Mouse (Mus musculus): ENCODE data around the gene 1500009C09Rik.

Gene 1500009C09Rik

DNA sequence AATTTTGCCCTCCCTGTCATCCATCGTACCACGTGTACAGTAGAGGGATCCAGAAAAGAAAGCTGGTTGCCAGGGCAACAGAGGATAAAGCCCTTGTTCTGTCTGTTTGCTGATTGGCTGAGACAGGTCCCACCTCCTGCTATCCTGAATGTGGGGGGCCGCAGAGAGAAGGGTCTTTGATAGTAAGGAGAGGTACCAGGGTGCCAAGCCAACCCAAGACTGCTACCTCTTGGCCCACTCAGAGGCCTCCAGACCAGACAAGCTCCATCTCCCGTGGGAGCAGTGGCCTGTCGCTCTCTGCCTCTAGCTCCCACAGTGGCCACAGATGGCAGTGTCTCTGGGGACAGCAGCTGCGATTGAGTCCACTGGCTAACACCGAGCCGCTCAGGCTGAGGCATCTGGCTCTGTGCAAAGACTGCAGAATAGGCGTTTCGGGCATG lies 3.8 kb downstream of the 1500009C09Rik start:
- DNase-seq = peak; percentile 88

GRCm38 (mm10) chr15:82259510-82259909 lies 7.3 kb downstream of the 1500009C09Rik start:
- peak; percentile 66 for DNase-seq

DNA sequence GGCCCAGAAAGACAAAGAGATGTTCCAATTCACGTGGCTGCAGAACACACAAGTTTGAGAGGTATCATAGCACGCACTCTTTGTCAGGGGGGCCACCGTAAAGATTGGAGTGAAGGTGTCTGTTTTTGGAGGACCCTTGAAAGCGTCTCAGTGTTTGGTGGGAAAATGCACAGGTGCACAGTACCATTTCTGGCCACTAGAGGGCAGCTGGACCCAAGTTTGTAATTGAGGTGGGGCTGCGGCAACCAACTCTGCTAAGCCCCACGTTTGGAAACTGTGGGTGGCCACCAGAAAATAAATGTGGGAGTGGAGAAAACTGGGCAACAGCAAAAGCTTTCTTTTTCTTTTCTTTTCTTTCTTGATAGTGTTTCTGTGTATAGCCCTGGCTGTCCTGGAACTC lies 14.2 kb downstream of the 1500009C09Rik start:
- peak; percentile 83 for DNase-seq

DNA sequence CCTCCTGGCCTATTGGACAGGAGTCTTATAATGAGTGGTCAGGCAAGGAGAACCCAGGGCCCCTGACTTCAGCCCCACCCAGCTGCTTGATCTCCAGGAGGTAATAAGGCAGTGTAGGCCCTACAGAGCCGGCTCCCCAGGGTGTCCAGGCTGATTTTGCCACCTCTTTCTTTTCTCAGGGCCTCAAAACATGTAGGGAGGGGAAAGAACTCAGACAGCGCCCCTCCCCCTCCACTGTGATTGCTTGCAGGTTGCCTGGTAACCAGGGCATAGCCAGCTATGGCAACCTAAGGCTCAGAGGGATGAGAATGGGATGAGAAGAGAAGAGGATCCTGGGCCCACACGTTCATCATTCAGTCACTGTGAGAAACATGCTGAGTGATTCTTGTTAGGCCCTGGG lies 16.0 kb downstream of the 1500009C09Rik start:
- peak; percentile 51 for DNase-seq

DNA sequence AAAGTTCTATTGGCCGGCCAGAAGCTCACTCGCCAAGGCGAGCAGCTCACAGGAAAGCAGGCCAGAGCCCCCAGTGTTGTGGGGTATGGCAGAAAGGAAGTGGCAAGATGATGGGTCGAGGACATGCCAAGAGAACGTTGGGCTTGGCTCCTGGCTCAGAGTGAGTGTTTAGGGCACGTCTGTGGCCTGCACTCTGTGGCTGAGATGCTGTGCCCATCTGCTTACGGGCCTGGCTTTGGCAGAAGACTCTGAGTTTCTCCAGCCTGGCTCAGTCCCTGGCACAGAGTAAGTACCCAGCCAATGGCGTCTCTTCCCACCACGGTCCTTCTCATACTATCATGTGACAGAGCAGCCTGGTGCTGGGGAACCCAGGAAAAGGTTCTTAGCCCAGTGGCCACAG lies 16.6 kb downstream of the 1500009C09Rik start:
- peak; percentile 85 for DNase-seq

DNA sequence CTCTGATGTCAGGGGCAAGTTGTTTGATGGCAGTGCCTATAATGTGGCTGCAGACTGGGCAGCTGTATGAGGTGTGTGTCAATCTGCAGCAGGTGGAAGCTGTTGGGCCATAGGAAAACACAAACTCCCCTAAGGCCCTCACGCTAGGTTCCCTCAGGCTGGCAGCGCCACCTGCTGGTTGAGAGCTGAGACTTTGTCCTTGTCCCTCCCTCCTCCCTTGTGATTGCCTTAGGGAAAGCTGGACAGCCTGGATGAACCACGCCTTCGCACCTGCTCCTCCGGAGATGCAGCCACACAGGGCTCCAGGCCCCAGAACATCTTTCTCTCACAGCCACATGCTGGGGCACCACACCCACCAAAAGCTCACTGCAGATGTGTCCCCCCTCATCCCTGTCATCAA lies 19.0 kb downstream of the 1500009C09Rik start:
- DNase-seq = peak; percentile 89

DNA sequence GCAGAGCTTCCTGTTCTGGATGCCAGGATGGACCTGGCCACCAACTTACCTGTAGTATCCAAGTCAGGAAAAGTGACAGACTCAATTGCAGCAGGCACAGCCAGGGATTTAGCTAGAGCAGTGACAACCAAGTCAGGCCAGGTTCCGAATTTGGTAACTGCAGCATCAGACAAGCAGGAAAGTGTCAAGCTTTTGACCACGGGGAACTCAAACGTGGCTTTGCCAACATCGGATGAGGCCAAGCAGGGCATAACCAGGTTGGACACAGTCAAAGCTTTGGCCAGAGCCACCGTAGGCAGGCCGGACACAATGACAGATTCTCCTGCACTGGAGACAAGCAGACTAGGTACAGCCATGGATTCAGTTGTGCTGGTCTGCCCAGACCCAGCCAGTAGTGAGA lies 20.1 kb downstream of the 1500009C09Rik start:
- DNase-seq = peak; percentile 71

GRCm38 (mm10) chr15:82274593-82274926 lies 22.4 kb downstream of the 1500009C09Rik start, which contains the start of gene Sept3:
TSS of gene Sept3 (plus strand) at chr15:82274893.
- DNase-seq = no peak

- DNase-seq = peak; percentile 84
These were observed 23.0 kb downstream of the 1500009C09Rik start for GRCm38 (mm10) chr15:82274927-82275901.

- peak; percentile 94 for DNase-seq
These were observed 25.4 kb downstream of the 1500009C09Rik start for GRCm38 (mm10) chr15:82277591-82277990.

- DNase-seq = peak; percentile 46
These were observed 28.4 kb downstream of the 1500009C09Rik start for GRCm38 (mm10) chr15:82280638-82281037.

DNA sequence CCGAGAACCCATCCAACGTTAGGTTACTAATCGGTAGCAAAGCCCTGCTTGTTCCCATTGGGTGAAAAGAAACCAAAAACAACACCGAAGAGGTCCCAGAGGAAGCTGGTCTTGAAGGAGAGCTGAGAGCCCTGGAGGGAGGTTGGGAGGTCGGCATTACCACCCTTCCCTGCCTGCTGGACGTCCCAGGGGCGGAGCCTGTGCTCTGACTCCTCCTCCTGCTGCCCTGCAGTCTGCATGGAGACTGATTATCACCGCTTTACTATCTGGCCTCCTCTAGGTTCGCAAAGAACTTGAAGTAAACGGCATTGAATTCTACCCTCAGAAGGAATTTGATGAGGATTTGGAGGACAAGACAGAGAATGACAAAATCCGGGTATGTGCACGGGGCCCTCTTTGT lies 34.0 kb downstream of the 1500009C09Rik start:
- no peak for DNase-seq

DNA sequence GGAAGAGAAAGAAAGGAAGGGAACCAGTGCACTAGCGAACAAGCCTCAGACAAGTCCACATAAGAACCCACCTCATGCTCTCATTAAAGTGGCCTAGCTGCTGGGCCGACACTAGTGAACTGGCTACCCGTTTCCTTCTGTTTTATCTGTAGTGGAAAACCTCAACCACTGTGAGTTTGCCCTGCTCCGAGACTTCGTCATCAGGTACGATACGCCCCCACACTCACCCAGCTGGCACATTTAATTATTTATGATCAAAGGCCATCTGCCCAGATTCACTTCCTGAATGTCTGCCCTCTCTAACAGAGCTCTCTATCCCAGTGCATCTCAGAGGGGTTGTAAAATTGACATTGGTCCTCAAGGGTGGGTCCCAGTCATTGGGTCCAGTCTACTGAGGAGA lies 38.1 kb downstream of the 1500009C09Rik start:
- DNase-seq = no peak

DNA sequence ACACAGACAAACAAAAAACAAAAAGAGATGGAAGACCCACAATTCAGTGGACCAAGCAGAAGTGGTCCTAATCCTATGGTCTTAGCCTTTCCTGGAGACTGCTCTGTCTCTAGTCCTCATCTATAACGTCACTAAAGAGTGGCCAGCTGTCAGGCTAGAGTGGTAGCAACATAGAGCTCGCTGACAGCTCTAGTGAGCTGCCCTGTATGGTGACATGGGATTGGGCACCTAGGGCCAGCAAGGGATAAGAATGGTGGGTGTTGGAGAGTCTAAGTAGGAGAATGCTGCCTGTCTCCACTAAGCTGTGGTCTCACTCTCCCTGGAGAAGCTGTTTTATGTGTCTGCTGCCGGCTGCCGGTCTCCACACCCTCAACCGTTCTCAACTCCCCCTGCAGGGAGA lies 40.7 kb downstream of the 1500009C09Rik start:
- no peak for DNase-seq

DNA sequence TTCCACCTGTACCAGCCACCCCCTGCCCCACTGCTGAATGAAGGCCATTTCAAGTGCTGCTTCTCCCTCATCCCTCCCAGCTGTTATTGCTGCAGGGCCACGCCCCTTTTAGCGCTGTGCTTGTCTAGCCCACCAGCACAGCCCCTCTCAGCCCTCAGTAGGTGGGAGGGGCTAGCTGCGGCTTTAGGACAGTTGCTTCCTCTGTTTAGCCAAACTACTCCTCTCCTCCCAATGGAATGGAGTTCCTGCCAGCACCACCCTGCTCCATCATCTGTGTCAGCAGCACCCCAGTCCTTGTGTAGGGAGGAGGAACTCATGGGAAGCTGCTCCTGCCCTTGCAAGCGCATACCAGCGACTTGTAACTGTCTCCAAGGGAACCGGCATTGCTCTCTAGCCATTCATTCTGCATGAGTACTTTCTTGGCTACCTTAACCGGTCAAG lies 41.1 kb downstream of the 1500009C09Rik start:
- DNase-seq = no peak

DNA sequence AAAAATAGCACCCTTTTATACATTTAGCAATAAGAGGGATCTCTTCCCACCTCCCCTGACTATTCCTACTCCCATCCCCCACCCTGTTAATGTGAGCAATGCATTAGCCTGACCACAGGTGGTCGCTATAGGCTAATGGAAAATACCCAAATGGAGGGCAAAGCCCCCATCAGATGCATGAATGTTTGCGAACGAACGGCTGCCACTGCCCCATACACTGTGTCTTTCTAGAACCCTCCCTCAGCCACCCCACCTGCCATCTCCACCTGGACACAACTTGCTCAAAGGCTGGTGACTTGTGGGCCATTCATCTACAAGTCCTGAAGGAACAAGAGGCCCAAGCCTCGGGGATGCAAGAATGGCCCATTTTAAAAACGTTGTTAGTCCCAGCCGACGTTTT lies 41.9 kb downstream of the 1500009C09Rik start:
- peak; percentile 46 for DNase-seq

- DNase-seq = no peak
These were observed 46.8 kb downstream of the 1500009C09Rik start, which contains the start of gene Wbp2nl for GRCm38 (mm10) chr15:82298764-82299561. TSS of gene Wbp2nl (plus strand) at chr15:82298954.

- DNase-seq = no peak
These were observed 54.9 kb downstream of the 1500009C09Rik start for GRCm38 (mm10) chr15:82307107-82307506.

- DNase-seq = no peak
These were observed 56.2 kb downstream of the 1500009C09Rik start for GRCm38 (mm10) chr15:82308416-82308815.

Measured in cerebellum, adult 9-10 months (tissue).